Mouse (Mus musculus) common myeloid progenitor, adult 5-6 weeks (primary cell): ENCODE data around the gene Itga7. TPM values are rescaled to one million over a fixed set of nuclear protein-coding genes. Genes with fewer than 3 reads are reported as not detected.

Experiments used
- ATAC-seq: replicated peaks from 2 replicates; pipeline ENCODE4 v1.8.0; 2016; ENCODE audit warnings: low read depth, mild to moderate bottlenecking, moderate TSS enrichment, inconsistent platforms; ENCODE audit not compliant: poor library complexity, severe bottlenecking
- total RNA-seq: library from RNA; stranded (forward); fragments of 200-1000, 187-1606 nt; gene quantifications from 2 replicates; pipeline ENCODE4 v1.2.3, GENCODE M21; 2017

The Itga7 gene
- total RNA-seq, 1 experiment from 2014 or later = not detected

DNA sequence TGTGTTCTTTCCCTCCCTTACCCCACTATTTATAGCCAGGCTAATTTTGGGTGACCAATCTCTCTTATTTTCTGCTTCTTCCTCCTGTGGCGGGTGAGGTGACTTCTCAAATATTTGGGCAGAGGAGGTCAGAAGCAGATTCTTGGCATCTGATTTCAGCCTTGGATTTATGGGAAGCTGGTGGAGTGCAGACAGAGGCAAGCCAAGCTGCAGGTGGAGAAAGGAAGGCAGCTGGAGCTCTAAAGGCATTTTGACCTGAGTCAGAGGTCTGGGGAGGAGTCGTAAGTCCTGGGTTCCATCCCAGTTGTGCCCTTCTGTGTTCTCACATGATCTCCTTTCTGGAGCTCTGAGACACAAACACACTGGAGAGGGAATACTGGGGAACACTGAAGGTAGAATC is 2.2 kb upstream of the Itga7 start:
- ATAC-seq = no peak

DNA sequence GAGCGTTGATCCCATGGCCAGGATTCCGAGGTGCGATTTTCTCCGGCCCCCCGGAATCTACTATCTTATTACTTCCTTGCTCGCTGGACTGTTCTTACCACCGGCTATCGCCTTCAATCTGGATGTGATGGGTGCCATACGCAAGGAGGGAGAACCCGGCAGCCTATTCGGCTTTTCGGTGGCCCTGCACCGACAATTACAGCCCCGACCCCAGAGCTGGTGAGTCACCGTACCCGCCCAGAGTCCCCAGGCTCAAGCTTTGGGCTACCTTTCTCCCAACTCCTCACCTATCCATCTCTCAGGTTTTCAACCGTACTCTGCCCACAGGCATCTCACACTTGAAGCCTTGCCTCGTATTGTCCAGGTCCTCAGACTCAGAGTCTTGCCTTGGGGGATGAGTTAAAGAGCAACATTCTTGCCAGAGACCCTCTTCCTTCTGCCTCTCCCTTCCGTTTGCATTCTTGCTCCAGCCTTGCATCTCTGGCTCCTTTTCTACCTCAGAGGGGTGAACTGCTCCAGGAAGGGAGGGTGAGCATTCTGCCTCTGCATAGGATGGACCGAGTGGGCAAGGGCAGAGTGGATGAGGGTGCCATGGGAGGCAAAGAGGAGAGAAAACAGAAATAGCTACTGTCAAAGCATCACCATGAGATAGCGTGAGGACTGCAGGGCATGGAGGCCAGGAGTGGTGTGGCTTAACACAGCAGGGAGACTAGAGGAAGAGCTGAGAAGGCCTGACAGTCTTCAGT is 531 bp downstream of the Itga7 start:
- peak; percentile 26 for ATAC-seq

DNA sequence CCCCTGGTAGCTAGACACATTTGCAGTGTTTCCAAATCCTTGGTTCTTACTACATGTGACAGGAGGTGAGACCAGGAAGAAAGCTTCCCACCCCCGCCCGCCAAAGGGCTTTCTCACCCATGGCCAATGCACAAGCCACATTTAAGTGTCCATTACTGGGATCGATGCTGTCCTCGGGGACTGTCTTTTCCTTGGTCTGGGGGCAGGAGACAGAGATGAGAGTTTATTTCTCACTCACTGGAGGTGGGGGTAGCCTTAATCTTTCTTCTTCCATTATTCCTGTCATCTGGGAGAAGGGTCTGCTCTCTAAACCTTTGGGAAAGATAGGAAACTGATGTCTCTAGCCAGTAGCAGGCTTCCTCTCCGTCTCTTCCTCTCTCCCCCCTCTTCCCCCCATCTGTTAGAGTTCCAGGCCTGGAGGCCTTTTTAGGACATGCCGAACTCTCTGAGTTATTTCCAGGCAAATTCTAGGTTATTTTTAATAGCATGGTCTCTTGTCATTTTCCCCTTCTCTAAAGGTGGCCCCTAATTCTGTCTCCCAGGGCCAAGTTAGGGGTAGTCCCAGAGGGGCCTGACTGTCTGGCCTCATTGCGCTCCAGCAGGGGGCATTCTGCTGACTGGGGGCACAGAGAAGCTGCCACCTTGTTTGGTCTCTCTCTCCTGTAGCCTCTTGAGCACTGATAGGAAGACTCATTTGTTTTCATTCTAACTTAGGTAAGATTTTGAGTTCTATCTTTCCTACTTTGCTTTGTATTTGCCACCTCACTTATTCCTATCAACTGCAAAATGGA is 1.6 kb downstream of the Itga7 start:
- no peak for ATAC-seq

DNA sequence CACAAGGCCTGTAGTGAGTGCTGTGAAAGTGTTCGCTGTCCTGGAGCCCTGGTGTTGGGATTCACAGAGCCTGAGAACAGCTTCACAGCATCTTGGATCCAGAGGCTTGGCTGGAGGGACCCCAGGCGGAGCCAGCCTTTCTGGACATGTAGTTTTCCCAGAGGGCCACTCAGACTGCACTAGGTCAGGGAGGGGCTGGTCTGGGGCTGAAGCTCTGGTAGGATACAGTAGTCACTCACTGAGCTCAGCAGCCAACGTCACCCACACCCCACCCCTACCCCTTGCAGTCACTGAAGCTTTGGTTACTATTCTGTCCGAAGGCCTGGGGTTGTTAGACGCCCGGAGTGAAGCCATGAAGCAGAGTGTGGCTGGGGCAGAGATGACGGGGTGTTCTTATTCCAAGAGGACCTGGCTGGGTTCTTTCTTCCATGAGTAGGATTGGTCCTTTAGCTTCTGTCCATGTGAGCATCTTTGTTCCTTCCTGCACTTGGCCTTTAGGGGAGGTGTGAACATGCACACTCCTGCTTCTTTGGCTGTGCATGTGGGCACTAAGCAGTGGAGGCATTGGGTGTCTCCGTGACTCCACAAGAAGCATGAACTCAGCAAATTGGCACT is 2.3 kb downstream of the Itga7 start:
- 0 out of 2 replicates have a peak, but pooled peaks have one; percentile 33 for ATAC-seq

DNA sequence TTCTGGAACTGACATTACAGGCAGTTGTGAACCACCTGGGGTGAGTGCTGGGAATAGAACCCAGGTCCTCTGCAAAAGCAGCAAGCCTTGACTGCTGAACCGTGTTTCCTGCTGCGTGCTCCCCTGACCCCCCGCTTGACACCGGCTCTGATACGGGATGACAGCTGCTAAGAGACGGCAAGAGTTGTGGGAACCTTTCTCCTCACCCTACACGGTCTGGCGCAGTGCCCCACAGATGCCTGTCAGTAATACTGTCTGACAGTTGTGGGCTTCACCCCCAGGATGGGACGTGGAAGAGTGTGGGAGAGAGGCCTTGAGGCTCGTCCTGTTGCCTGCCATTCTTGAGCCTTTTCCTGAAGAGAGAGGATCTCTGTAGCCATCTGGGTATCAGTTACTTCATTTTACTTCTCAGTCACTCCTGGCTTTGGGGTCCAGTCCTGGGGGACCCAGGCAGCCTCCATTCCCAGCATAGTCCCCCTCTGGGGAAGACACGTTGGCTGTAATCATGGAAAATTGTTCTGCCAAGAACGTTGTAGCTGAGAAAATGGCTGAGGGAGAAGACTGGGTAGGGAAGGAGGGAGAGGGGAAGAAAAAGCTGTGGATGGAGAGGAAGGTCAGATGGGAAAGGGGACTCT is 4.3 kb downstream of the Itga7 start:
- ATAC-seq = no peak

DNA sequence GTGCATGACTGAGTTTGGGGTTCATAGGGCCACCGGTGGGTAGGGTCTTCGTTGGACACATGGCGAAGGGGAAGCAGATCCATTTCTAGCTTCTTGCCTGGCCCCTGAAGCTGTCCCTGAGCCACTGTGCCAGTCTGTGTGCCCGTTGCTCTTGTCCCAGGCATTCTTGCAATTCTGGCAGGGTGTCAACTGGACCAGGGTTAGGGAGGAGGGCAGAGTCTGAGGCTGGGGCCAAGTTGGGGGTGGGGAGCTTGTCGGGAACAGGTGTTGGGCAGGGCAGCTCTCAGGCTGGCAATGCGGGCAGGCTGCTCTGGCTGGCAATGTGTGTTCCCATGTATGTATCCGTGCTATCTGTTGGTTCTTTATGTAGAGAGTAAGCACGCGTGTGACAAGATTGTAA is 4.8 kb downstream of the Itga7 start:
- no peak for ATAC-seq

DNA sequence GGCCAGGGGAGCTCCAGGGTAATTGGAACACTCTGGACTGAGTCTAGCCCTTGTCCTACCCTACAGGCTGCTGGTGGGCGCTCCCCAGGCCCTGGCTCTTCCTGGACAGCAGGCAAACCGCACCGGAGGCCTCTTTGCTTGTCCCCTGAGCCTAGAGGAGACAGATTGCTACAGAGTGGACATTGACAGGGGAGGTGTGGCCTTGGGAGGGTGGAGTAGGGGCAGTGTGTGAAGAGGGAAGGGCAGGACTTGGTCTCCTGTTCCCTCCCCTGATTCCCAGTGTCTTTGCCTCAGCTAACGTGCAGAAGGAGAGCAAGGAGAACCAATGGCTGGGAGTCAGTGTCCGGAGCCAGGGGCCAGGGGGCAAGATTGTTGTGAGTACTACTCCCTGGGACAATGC is 5.4 kb downstream of the Itga7 start:
- no peak for ATAC-seq

DNA sequence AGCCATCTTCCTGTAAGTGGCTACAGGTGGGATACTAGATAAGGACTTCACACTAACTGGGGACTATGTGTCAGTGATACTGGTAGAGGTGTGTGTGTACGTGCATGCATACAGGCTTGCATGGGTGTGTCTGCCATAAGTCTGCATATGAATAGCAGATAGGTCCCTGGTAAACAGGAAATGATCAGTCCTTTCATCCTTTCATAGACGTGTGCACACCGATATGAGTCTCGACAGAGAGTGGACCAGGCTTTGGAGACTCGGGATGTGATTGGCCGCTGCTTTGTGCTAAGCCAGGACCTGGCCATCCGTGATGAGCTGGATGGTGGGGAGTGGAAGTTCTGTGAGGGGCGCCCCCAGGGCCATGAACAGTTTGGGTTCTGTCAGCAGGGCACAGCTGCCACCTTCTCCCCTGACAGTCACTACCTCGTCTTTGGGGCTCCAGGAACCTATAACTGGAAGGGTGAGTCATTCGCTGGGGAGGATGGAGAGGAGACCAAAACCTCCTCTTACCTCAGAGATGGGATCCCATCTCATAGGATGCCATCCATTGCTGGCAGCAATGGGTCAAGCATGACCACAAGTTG is 7.0 kb downstream of the Itga7 start:
- ATAC-seq = no peak

DNA sequence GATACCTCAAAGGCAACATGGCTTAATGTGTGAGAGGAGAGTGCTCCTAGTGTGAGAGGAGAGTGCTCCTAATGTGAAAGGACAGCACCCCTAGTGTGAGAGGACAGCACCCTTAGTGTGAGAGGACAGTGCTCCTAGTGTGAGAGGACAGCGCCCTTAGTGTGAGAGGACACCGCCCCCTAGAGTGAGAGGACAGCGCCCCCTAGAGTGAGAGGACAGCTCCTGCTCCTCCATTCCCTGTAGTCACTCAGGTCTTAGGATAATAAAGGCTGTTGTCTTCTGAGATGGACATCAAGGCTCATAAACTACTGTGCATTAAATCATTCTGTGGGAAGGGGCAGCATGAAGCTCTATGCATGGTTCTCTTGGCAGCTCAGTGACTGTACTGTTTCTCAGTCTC is 12.1 kb downstream of the Itga7 start:
- peak; percentile 77 for ATAC-seq

DNA sequence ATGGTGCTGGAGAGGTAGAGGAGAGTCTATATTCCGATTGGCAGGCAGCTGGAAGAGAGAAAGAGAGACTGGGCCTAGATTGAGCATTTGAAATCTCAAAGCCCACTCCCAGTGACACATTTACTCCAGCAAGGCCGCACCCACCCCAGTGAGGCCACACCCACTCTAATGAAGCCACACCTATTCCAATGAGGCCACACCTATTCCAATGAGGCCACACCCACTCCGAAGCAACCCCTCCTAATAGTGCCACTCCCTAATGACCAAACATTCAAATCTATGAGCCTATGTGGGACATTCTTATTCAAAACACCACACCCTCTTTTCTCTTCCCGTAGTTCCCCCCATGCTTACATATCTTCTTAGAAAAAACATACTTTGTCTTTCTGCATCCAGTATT is 13.9 kb downstream of the Itga7 start:
- no peak for ATAC-seq

DNA sequence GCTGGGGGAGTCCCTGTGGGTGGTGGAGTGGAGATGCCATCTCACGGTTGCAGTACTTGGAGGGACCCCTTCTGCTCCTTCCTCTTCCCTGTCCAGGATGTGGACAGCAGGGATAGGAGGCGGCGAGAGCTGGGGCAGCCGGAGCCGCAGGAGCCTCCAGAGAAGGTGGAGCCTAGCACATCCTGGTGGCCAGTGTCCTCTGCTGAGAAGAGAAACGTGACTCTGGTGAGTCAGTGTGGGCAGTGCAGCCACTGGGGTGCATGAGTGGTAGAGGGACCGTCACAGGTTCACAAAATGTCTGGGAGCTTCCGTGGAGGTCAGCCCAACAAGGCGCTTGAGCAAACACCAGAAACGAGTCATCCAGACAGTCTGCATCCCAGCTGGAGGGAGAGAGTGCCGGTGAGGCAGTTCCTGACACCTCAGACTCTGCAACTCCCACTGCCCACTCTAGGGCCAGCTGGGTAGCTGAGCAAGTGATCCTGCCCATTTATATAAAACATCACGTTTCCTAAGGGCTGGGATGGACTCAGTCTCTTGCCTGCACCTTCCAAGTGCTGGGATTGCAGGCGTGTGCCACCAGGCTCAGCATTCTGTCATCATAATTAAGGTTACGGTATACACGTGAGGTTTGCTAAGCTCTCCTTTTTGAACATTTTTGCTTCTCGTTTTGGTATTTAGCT is 16.7 kb downstream of the Itga7 start:
- ATAC-seq = no peak

DNA sequence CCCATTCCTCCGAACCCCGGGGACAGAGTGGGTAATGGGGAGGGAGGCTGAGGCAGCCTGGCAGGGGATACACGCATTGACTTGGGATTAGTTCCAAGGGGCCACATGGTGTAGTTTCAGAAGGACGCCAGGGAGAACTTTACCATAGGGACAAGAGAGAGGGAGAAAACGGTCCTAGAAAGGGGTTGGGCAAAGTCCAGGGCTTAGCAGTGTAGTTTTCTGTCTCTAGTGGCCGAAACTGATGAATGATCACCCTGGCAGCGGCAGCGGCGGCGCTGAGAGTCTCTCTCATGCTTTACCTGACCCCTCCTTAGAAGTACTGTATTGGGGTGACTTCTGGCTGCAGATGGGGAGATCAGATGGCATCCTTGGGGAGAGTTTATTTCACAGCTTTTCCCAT is 24.7 kb downstream of the Itga7 start:
- ATAC-seq = no peak

DNA sequence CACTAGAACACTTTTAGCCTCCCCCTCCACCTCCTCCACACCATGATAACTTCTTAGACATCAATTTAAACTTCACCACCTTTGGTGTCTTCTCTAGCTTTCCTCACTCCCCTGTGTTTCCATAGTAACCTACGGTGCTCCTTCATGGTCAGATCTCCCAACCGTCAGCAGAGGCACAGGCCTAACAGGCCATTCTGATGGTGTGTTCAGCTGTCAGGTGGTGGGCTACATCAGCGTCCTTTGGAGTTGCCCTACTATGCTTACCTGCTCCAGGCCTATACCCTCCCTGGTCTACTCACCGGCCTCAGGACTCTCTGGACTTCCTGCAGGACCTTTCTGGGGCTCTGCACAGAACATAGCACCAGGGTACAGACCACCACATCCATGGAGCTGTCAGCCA is 26.5 kb downstream of the Itga7 start:
- no peak for ATAC-seq

DNA sequence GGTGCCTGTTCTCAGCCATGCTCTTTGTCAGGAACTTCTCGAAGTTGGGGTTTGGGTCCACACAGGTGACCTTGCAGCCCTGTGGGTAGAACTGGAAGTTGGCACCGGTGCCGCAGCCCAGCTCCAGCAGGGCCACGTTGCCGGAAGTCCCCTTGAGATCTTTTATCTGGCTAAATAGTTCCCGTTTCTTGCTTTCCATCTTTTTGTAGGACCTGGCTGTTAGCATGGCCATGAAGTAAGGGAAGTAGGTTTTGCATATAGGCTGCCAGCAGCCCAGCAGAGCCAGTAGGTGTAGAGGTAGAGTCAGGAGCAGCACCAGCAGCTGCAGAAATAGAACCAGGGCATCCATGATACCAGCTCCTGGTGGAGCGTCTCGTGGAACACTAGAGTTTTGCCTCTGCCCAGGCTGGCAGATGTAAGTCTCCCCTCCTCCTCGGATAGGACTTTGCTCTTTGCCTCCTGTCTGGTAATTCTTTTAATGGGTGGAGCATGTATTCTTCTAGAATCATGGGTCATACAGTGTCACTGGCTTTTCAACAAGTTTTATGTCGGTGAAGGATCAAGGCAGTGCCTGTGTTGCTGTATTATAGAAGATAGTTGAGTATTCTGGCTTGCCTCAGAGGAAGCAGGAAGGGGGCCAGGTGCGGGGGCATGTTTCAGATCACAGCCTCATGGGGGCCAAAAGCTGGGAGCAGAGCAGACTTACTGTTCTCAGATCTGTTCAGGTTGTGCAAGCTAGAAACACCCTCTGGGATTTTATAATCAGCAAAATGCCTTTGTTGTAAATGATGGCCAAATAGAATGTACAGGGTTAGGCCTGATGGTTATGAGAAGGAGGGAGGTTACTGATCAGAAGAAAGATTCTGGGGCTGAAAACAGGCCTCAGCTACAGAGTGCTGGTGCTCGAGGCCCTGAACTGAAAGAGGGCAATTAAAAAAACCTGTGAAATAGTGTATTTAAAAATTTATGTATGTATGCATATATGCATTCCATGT is 27.3 kb downstream of the Itga7 start, which contains the start of gene Mettl7b:
Gene Mettl7b (minus strand): TSS at position 399 of the 995 bp plus-strand sequence.
- ATAC-seq = peak; percentile 59

DNA sequence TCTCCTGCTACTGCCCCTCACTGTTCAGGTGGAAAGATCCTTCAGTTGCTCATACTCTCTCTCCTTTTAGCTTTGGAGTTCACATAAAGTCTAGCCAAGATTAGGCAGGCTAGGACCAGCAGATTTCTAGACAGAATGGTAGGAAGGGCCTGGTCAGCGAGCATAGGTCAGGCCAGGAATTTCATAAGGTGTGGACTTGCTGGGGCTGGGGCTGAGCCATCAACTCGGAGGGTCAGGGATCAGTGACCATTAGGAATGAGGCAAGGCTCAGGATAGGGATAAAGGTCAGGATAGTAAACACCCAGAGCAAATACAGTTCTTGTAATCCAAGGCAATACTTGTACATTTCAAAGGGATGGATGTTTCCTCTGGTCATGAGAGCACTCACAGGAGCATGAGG is 31.3 kb downstream of the Itga7 start:
- ATAC-seq = no peak

DNA sequence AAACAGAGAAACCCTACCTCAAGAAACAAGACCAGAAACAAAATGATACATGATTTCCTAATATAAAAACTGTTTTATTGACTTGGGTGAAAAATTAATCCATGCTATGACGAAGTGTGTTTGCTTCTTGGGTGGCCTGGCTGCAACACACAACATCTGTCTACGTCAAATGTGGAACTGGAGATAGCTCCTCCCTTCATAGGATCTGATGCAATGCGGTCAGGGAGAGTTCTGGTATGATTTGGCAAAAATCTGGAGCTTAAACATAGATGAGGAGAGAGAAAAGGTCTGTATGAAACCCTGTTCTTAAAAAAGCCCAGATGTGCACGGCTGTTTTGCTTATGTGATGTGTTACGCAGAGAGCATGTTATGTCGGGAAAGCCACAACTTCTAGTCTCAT is 32.3 kb downstream of the Itga7 start:
- peak; percentile 93 for ATAC-seq

DNA sequence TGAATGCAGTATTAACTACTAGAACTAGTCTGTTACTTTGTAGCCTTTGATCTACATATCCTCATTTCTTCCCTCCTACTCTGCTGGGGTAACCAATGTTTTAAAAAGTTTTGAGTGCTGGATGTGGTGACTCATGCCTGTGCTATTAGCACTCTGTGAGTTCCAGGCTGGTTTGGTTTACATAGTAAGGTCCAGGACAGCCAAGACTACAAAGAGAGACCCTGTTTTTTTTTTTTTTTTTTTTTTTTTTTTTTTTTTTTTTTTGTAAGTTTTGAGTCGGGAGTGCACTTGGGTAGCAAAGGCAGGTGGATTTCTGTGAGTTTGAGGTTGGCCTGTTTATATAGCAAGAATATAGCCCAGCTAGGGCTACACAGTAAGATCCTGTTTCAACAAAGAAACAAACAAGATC is 34.7 kb downstream of the Itga7 start:
- no peak for ATAC-seq

DNA sequence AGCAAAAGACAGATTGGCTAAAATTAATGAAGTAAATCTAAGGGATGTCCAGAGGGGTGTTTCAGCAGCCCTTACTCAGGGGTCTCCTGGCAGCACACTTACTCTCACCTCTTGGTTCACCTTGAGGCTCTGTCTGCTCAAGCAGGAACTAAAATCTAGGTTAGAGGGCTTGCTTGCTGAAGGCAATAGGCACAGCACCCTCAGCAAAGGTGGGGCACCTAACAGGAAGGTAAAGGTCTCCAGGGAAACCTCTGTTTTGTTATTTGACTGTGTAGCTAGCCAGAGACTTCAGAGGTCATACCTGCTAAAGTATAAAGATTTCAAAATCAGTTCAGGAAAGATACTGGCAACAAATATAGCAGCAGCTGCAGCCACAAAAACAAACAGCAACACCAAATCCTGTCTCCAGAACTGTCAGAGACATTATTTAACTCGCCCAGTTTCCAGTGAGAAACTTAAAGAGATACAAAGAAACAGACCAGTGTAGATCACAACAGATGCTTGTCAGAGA is 37.2 kb downstream of the Itga7 start:
- ATAC-seq = no peak
